Mouse (Mus musculus): ENCODE measurements around the gene Fer1l5. TPM values are rescaled to one million over a fixed set of nuclear protein-coding genes. Genes with fewer than 3 reads are reported as not detected.
A peak's percentile ranks its signal among the peaks of the same experiment; 100 is the strongest.

Gene Fer1l5
- polyA plus RNA-seq, 1 experiment from 2014 or later: 1.1 TPM

DNA sequence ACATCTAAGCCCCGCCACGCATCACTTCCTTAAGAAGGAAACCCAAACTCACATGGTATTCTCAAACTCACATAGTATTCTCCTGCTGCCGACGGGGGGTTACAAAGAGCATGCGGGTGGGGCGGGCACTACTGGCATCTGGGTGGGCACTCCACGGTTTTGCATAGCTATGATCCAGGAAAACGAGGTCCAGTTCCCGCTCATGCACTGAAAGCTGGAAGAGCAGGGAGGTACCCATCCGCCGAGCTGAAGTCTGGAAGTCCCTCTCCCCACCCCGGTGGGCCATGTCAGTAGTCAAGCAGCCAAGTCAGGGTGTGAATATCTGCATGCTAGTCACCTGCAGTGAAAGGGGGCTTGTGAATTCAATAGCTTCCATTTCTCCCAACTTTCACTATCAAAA, 4.4 kb upstream of the Fer1l5 start:
- no peak overlapping the region for H3K27ac ChIP-seq
- peak overlapping the region; percentile 86 for H3K4me3 ChIP-seq
- peak overlapping the region; percentile 78 for H3K4me2 ChIP-seq
- peak overlapping the region; percentile 95 for H3K9ac ChIP-seq
- no peaks in the 10 kb centered on the region for H3K9me3 ChIP-seq
- H3K27me3 ChIP-seq: no peaks in the 10 kb centered on the region
- WGBS: 56% methylated on average over 12 of the region's 12 CpGs
- peaks cover 11% of the 10 kb centered on the region for H3K4me1 ChIP-seq
- peaks cover 37% of the 10 kb centered on the region for H3K36me3 ChIP-seq
- ATAC-seq (ENCODE audit: insufficient number of reproducible peaks, insufficient read depth, low FRiP score, low TSS enrichment, low read depth): no peak

DNA sequence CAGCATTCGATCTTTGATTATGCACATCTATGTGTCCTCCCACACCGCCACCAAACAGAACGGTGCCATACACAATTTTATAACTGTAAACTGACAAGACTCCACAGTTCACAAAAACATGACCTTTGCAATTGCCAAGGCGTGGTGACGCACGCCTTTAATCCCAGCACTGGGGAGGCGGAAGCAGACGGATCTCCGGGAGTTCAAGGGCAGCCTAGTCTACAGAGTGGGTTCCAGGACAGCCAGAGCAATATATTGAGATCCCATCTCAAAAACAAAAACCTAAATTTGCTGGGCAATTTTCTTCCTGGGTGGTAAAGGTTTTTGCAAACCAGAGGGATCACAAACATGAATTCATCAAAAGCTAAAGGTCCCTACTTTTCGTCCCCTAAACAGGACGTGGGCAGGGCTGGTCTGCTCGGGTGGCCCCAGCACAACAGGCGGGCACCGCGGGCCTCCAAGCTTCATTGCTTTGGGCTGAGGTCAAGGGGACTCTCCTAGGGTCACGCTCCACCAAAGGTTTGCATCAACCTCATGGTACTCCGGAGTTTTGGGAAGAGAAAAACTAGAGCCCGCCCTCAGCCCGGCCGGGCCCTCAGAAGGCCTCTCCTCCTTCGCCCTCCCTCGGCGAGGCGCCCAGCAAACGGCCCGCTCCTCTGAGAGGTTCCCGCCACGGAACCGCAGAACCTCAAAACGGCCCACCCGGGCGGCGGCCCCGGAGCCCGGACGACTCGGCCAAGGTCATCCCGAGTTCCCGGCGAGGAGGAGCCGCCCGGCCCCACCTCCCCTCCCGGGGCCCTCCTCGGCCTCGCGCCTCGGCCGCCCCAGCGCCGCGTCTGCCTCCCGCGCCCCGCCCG, 3.8 kb upstream of the Fer1l5 start:
- H3K9ac ChIP-seq: peak overlapping the region; percentile 95
- no peaks in the 10 kb centered on the region for H3K9me3 ChIP-seq
- H3K27ac ChIP-seq: peak overlapping the region; percentile 88
- peak overlapping the region; percentile 86 for H3K4me3 ChIP-seq
- no peaks in the 10 kb centered on the region for H3K27me3 ChIP-seq
- peaks cover 33% of the 10 kb centered on the region for H3K36me3 ChIP-seq
- H3K4me1 ChIP-seq: peaks cover 11% of the 10 kb centered on the region
- WGBS: 5% methylated on average over 53 of the region's 55 CpGs
- ATAC-seq (ENCODE audit: insufficient number of reproducible peaks, insufficient read depth, low FRiP score, low TSS enrichment, low read depth): peak; percentile 82
- H3K4me2 ChIP-seq: peak overlapping the region; percentile 78

DNA sequence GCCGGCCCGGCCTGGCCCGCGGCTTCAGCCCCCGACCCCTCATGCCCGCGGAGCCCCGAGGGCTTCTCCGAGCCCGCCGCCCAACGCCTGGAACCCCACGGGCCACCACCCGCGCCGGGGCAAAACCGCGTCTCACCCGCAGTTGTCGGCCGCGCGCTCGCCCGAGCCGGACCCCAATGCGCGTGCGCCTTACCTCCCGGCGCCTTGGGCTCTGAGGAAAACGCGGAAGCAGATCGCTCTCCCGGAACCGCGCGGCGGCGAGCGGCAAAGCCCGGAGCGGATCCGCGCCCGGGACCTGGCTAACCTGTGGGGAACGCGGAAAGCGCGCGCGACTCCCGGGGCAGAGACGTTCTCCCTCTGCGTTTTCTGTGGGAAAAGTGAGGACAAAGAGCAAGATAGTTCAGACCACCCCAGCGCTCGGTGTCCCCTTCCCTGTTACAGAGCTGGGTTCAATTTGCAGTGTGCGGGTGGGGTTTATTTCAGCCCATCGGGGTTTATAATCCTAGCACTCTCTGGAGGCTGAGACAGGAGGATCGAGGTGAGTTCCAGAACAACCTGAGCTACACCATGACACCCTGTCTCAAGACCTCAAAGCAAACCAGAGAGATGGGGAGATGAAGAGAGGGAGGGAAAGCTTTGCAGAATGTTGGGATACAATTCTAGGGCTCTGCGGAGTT, 3.0 kb upstream of the Fer1l5 start, which contains the start of gene Kansl3:
Gene Kansl3, minus strand, starts transcription at position 213 of the 677 bp plus-strand sequence.
- peak within 1 kb of the TSS; percentile 78 for H3K4me2 ChIP-seq
- peak within 1 kb of the TSS; percentile 95 for H3K9ac ChIP-seq
- peak; percentile 88 for ATAC-seq (ENCODE audit: insufficient number of reproducible peaks, insufficient read depth, low FRiP score, low TSS enrichment, low read depth)
- H3K9me3 ChIP-seq: no peaks in the 10 kb centered on the region
- H3K27ac ChIP-seq: peak within 1 kb of the TSS; percentile 88
- H3K27me3 ChIP-seq: no peaks in the 10 kb centered on the region
- peak within 1 kb of the TSS; percentile 86 for H3K4me3 ChIP-seq
- peaks cover 11% of the 10 kb centered on the region for H3K4me1 ChIP-seq
- peaks cover 25% of the 10 kb centered on the region for H3K36me3 ChIP-seq
- 3% methylated on average over 61 of the region's 61 CpGs for WGBS

DNA sequence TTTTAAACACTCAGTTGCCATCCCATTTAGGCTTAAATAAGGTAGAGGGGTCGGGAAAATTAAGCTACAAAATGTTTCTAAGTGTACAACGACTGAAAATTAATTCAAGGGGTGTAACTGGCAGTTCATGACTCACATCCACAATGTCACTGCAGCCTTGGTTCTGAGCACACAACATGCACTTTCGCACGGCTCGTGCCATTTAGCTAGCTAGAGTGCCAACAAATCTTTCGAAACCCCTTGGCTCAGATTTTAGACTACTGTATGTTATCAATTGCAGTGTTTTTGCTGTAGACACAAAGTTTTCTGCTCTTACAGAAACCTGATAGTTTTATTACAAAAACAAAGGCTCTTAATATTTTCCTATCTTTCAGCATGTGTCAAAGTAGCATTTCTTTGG, 1.2 kb upstream of the Fer1l5 start:
- Histone ChIP-seq H3K4me1 (peaks cover 11% of the 10 kb centered on the region), H3K27ac (no peak overlapping the region), H3K36me3 (peaks cover 8% of the 10 kb centered on the region), H3K27me3 (no peaks in the 10 kb centered on the region), H3K9ac (no peak overlapping the region), H3K4me3 (no peak overlapping the region), H3K4me2 (no peak overlapping the region), H3K9me3 (no peaks in the 10 kb centered on the region)
- no peak for ATAC-seq (ENCODE audit: insufficient number of reproducible peaks, insufficient read depth, low FRiP score, low TSS enrichment, low read depth)
- 81% methylated on average over 6 of the region's 6 CpGs for WGBS

DNA sequence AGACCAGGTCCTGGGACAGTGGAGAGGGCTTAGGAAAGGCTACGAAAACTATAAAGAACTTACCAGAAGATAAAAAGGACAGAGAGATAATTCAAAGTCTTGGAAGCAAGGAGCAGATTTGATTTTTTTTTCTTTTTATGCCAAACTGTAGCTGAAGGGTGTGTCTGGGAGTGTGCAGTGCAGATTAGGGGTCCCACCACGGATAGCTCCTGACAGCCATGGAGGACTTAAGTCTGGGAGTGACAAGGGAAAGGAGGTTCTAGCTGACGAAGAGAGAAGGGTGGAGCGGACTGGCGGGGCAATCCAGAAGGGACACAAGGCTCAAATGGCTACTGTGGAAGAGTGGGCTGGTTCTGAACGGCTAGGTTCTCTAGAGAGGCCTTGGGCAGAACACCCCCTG, 6.8 kb downstream of the Fer1l5 start:
- Histone ChIP-seq H3K9ac (no peak overlapping the region), H3K27me3 (no peaks in the 10 kb centered on the region), H3K9me3 (no peaks in the 10 kb centered on the region), H3K36me3 (no peaks in the 10 kb centered on the region), H3K4me2 (no peak overlapping the region), H3K4me3 (no peak overlapping the region), H3K4me1 (no peaks in the 10 kb centered on the region), H3K27ac (no peak overlapping the region)
- WGBS: 76% methylated on average over 6 of the region's 6 CpGs
- ATAC-seq (ENCODE audit: insufficient number of reproducible peaks, insufficient read depth, low FRiP score, low TSS enrichment, low read depth): no peak

DNA sequence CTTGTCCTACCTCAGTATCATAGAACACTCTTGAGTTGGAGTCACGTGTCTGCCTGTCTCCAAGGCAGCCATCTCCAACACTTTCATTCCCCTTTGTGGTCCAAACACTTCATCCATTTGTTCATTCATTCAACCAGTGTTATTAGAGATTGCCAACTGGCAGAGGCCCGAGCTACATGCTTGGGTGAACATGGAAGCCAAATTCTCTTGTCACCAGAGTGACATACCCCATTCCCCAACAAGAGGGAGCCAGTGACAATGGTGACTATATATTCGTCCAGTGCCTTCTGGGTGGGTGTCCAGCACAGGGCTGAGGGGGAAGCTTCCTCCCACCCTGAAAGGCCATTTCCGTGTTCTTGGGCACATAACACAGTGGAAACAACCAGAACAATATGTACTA, 7.5 kb downstream of the Fer1l5 start:
- 74% methylated on average over 4 of the region's 4 CpGs for WGBS
- Histone ChIP-seq H3K9ac (no peak overlapping the region), H3K27me3 (no peaks in the 10 kb centered on the region), H3K4me2 (no peak overlapping the region), H3K9me3 (no peaks in the 10 kb centered on the region), H3K36me3 (no peaks in the 10 kb centered on the region), H3K27ac (no peak overlapping the region), H3K4me1 (0 out of 2 replicates have a peak, but pooled peaks cover 2% of the 10 kb centered on the region), H3K4me3 (no peak overlapping the region)
- no peak for ATAC-seq (ENCODE audit: insufficient number of reproducible peaks, insufficient read depth, low FRiP score, low TSS enrichment, low read depth)

DNA sequence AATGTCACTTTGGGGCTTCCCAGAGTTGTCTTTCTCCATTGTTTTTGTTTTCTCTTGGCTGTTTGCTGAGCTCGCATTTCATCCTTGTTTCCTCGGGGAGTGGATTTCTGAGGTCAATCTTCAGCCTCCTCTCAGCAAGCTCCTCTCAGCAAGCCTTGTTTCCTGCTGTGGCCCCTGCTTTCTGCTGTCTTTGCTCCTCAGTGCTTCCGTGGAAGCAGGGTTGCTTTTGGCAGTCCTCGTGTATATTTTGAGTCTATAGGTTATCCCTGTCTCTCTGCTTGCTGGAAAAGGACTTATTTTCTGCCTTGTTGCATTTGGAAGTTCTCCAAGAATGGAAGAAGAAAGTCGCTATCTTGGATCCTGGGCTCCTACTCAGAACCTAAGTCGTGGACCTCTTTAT, 24.9 kb downstream of the Fer1l5 start:
- Histone ChIP-seq H3K4me3 (no peak overlapping the region), H3K36me3 (no peaks in the 10 kb centered on the region), H3K27me3 (no peaks in the 10 kb centered on the region), H3K27ac (peak overlapping the region; percentile 8; the same call in 1 of the 2 replicates), H3K4me1 (no peaks in the 10 kb centered on the region), H3K4me2 (no peak overlapping the region), H3K9ac (no peak overlapping the region), H3K9me3 (no peaks in the 10 kb centered on the region)
- no peak for ATAC-seq (ENCODE audit: insufficient number of reproducible peaks, insufficient read depth, low FRiP score, low TSS enrichment, low read depth)
- WGBS: 18% methylated on average over 6 of the region's 6 CpGs

DNA sequence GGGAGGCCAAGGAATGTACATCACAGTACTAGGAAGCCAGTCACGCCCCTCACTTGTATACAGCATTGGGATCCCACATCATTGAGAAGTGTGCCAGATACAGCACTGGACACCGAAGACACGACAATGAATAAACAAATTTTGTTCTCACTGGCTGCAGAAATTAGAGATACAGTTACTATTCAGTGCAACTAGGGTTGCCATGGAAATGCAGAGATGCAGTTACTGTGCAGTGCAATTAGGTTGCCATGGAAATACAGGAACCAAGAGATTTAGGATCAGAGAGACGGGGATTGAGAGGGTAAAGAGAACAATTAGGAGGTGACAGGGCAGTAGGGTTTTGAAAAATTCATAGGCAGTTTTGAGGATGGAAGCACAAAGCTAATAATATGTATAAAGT, 29.4 kb downstream of the Fer1l5 start:
- WGBS: 60% methylated on average over 4 of the region's 4 CpGs
- H3K9ac ChIP-seq: no peak overlapping the region
- no peaks in the 10 kb centered on the region for H3K4me1 ChIP-seq
- ATAC-seq (ENCODE audit: insufficient number of reproducible peaks, insufficient read depth, low FRiP score, low TSS enrichment, low read depth): no peak
- no peak overlapping the region for H3K4me2 ChIP-seq
- no peak overlapping the region for H3K27ac ChIP-seq
- H3K4me3 ChIP-seq: no peak overlapping the region
- no peaks in the 10 kb centered on the region for H3K27me3 ChIP-seq
- H3K36me3 ChIP-seq: no peaks in the 10 kb centered on the region
- H3K9me3 ChIP-seq: no peaks in the 10 kb centered on the region

DNA sequence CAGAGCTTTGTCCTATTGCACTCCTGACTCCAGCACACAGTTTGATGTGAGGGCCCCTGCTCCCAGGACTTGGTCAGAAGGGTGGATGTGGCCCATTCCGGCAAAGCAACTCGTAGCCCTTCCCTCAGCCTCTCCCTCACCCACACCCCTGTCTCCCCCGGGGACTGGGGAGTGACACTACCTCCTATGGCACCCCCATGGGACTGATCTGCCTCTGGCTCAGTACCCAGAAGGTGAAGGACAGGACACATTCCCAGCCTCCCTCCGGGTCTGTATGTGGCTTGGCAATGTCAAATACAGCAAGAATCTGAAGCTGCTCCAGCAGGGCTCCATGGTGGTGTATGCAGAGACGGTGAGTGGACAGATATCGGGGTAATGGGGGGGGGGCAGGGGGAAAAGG, 32.4 kb downstream of the Fer1l5 start:
- H3K27ac ChIP-seq: no peak overlapping the region
- 78% methylated on average over 6 of the region's 6 CpGs for WGBS
- H3K36me3 ChIP-seq: no peaks in the 10 kb centered on the region
- no peak for ATAC-seq (ENCODE audit: insufficient number of reproducible peaks, insufficient read depth, low FRiP score, low TSS enrichment, low read depth)
- H3K4me3 ChIP-seq: no peak overlapping the region
- H3K9me3 ChIP-seq: no peaks in the 10 kb centered on the region
- H3K9ac ChIP-seq: no peak overlapping the region
- H3K27me3 ChIP-seq: no peaks in the 10 kb centered on the region
- no peaks in the 10 kb centered on the region for H3K4me1 ChIP-seq
- H3K4me2 ChIP-seq: no peak overlapping the region

DNA sequence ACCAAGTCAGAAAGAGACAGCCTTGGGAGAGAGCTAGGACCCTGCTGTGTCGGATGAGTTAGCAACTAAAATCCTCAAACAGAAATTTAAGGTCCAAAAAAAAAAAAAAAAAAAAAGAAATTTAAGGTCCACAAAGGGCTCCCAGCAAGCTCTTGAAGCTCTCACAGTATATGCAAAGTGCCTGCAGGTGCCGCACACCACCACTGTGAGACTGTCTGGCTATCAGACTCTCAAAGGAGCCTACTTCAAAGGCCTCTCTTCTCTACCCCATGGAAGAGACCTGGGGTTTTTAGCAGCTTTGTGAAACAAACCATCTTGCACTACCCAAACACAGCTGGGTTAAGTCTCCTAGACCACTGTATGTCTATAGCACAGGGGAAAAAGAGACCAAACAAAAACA, 57.4 kb downstream of the Fer1l5 start:
- Histone ChIP-seq H3K9ac (no peak overlapping the region), H3K27ac (no peak overlapping the region), H3K36me3 (peaks cover 93% of the 10 kb centered on the region), H3K27me3 (no peaks in the 10 kb centered on the region), H3K4me2 (no peak overlapping the region), H3K9me3 (no peaks in the 10 kb centered on the region), H3K4me3 (no peak overlapping the region), H3K4me1 (no peaks in the 10 kb centered on the region)
- WGBS: 96% methylated on average over 2 of the region's 2 CpGs
- no peak for ATAC-seq (ENCODE audit: insufficient number of reproducible peaks, insufficient read depth, low FRiP score, low TSS enrichment, low read depth)

DNA sequence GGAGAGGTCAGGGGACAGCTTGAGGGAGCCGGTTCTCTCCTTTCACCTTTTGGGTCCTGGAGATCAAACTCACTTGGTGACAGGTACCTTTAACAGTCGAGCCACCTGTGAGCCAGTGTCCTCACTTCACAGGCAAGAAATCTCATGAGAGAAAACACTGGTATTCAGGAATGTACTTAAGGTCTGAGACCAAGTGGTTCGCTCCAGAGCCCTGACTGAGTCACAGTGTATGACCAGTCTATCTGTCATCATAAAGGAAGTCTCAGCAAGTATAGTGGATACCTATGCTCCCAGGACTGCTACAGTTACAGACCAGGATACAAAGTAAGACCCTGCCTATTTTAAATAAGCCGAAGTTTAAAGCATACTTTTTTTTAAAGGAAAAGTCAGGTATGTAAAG, 60.9 kb downstream of the Fer1l5 start:
- no peak for ATAC-seq (ENCODE audit: insufficient number of reproducible peaks, insufficient read depth, low FRiP score, low TSS enrichment, low read depth)
- Histone ChIP-seq H3K4me1 (no peaks in the 10 kb centered on the region), H3K4me3 (no peak overlapping the region), H3K36me3 (peaks cover 93% of the 10 kb centered on the region), H3K27me3 (no peaks in the 10 kb centered on the region), H3K9ac (no peak overlapping the region), H3K27ac (no peak overlapping the region), H3K4me2 (no peak overlapping the region), H3K9me3 (no peaks in the 10 kb centered on the region)
- 85% methylated on average over 4 of the region's 4 CpGs for WGBS

DNA sequence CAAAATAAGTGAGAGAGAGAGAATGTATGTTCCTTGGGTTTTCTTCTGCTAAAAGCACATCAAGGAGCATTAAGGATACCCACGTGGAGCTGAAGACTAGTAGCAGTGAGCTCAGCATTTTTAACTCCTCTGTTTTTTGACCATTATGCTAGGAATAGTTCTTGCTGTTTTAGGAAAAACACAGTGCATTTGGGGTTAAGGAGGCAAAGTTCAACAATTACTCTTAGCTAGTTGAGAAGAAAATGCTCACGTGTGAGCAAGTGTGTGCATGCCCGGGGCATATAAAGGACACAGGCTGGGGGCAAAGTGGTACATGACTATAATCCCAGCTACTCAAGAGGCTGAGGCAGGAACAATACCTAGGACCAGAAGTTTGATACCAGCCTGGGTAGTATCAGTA, 61.5 kb downstream of the Fer1l5 start:
- H3K27ac ChIP-seq: no peak overlapping the region
- WGBS: 83% methylated on average over 3 of the region's 3 CpGs
- H3K27me3 ChIP-seq: no peaks in the 10 kb centered on the region
- H3K4me1 ChIP-seq: no peaks in the 10 kb centered on the region
- no peak for ATAC-seq (ENCODE audit: insufficient number of reproducible peaks, insufficient read depth, low FRiP score, low TSS enrichment, low read depth)
- no peaks in the 10 kb centered on the region for H3K9me3 ChIP-seq
- H3K4me3 ChIP-seq: no peak overlapping the region
- no peak overlapping the region for H3K4me2 ChIP-seq
- no peak overlapping the region for H3K9ac ChIP-seq
- peaks cover 93% of the 10 kb centered on the region for H3K36me3 ChIP-seq
